Mouse (Mus musculus) forebrain, embryonic 10.5 days (tissue): Measurements from ENCODE around the gene Smad3. TPM values are rescaled to one million over a fixed set of nuclear protein-coding genes. Genes with fewer than 3 reads are reported as not detected.
A peak's percentile ranks its signal among the peaks of the same experiment; 100 is the strongest.

ENCODE experiments used
- DNase-seq: peaks from one replicate; pipeline ENCODE4 v3.0.0-alpha.2; 2017; ENCODE audit warnings: low spot score; ENCODE audit errors: extremely low spot score
- H3K27ac ChIP-seq: fragments of 300-500 bp; sonication (generic); 2 replicates; pipeline ENCODE4 v1.5.1; 2016; ENCODE audit warnings: mild to moderate bottlenecking
- H3K27me3 ChIP-seq: fragments of 300-500 bp; sonication (generic); 2 replicates; pipeline ENCODE4 v1.6.1; 2016; ENCODE audit warnings: mild to moderate bottlenecking; ENCODE audit not compliant: poor library complexity, severe bottlenecking
- H3K36me3 ChIP-seq: fragments of 300-500 bp; sonication (generic); replicated peaks from 2 replicates; pipeline ENCODE4 v1.6.1; 2016; ENCODE audit warnings: mild to moderate bottlenecking, moderate library complexity
- H3K4me1 ChIP-seq: fragments of 300-500 bp; sonication (generic); 2 replicates; pipeline ENCODE4 v1.6.1; 2016
- H3K4me3 ChIP-seq: fragments of 300-500 bp; sonication (generic); 2 replicates; pipeline ENCODE4 v1.5.1; 2016; ENCODE audit warnings: mild to moderate bottlenecking, moderate library complexity
- H3K9me3 ChIP-seq: fragments of 300-500 bp; sonication (generic); 2 replicates; pipeline ENCODE4 v1.6.1; 2016; ENCODE audit warnings: mild to moderate bottlenecking, moderate library complexity
- WGBS: fragments of 180-500 bp; shearing (Covaris S2); methylation state at CpG from one replicate; pipeline ENCODE4 v1.1.7; 2016; 5-methylcytosine and 5-hydroxymethylcytosine counted together
- polyA plus RNA-seq: library from polyadenylated mRNA; unstranded; fragments of >200 nt; fragmentation: Nextera tagmentation; extraction: Ambion mirVana; gene quantifications from 2 replicates; pipeline ENCODE4 v1.2.1, GENCODE M21; 2016

Gene Smad3
- polyA plus RNA-seq, 1 experiment from 2014 or later, result 25.5 TPM

DNA sequence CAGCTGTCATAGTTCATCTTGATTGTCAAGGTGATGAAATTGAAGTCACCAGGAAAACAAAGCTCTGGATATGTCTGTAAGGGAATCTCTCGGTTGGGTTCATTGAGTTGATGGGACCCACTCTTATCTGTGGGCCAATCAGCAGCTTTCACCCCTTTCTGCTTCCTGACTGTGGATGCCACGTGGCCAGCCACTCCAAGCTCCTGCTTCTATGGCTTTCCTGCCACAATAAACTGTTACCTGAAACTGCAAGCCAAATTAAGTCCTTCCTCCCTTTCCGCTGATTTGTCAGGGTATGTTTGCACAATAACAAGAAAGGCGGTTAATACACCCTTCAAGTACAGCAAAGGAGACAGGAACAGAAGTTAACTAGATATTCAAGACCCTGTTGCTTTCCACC is 6.5 kb downstream of the Smad3 start:
- H3K9me3 ChIP-seq, result no peaks in the 10 kb centered on the region
- no peaks in the 10 kb centered on the region for H3K27me3 ChIP-seq

GRCm38 (mm10) chr9:63750360-63750974 is 7.3 kb downstream of the Smad3 start:
- 66% methylated on average over 10 of the region's 10 CpGs for WGBS
- Histone ChIP-seq H3K27ac (peak overlapping the region; percentile 36), H3K36me3 (peaks cover 19% of the 10 kb centered on the region), H3K27me3 (no peaks in the 10 kb centered on the region), H3K9me3 (no peaks in the 10 kb centered on the region), H3K4me3 (no peak overlapping the region), H3K4me1 (peaks cover 99% of the 10 kb centered on the region)
- no peak for DNase-seq

More for the DNA sequence above, 6.5 kb downstream of the Smad3 start:
- Histone ChIP-seq H3K4me1 (peaks cover 99% of the 10 kb centered on the region), H3K36me3 (peaks cover 19% of the 10 kb centered on the region), H3K27ac (no peak overlapping the region), H3K4me3 (no peak overlapping the region)
- no peak for DNase-seq
- 79% methylated on average over 4 of the region's 4 CpGs for WGBS

DNA sequence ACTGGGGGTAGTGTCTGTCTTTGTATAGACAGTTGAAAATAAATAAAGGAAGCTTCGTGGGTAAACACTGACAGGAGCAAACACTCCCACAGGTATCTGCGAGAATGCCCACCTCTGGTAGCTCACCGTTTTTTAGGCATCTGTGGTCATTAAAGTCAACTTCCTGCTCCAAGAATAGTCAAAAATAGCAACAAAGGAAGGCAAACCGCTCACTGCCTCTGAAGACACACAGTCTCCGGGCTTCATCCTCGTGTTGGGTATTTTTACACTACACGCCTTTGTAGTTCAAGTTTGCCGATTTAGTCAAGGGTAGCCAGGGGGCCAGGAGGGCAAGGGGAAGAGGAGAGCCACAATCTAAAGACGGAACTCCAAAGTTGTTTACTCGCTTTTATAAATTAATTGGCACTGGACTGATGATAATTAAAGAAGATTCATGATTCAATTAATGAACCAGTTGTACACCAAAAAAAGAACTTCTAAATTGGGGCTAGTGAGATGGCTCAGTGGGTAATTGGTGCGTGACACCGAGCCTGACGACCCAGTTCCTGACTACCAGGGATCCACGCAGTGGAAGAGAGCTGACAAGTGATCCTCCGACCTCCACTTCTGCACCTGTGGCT is 8.4 kb downstream of the Smad3 start:
- 67% methylated on average over 15 of the region's 15 CpGs for WGBS
- H3K4me1 ChIP-seq, result peaks cover 97% of the 10 kb centered on the region
- no peak for DNase-seq

GRCm38 (mm10) chr9:63747645-63748295 is 10.0 kb downstream of the Smad3 start:
- H3K4me3 ChIP-seq, result no peak overlapping the region
- H3K27ac ChIP-seq, result no peak overlapping the region
- no peaks in the 10 kb centered on the region for H3K27me3 ChIP-seq
- 79% methylated on average over 9 of the region's 9 CpGs for WGBS
- H3K9me3 ChIP-seq, result no peaks in the 10 kb centered on the region
- peaks cover 95% of the 10 kb centered on the region for H3K4me1 ChIP-seq
- peaks cover 22% of the 10 kb centered on the region for H3K36me3 ChIP-seq
- DNase-seq, result no peak

More for the DNA sequence above, 8.4 kb downstream of the Smad3 start:
- Histone ChIP-seq H3K27me3 (no peaks in the 10 kb centered on the region), H3K4me3 (no peak overlapping the region), H3K27ac (peak overlapping the region; percentile 70), H3K36me3 (peaks cover 27% of the 10 kb centered on the region), H3K9me3 (no peaks in the 10 kb centered on the region)

- WGBS, result 96% methylated on average over 3 of the region's 3 CpGs
- H3K4me1 ChIP-seq, result peaks cover 95% of the 10 kb centered on the region
- H3K27ac ChIP-seq, result peak overlapping the region; percentile 51; the same call in 1 of the 2 replicates
These were observed 10.8 kb downstream of the Smad3 start for GRCm38 (mm10) chr9:63746980-63747379.

DNA sequence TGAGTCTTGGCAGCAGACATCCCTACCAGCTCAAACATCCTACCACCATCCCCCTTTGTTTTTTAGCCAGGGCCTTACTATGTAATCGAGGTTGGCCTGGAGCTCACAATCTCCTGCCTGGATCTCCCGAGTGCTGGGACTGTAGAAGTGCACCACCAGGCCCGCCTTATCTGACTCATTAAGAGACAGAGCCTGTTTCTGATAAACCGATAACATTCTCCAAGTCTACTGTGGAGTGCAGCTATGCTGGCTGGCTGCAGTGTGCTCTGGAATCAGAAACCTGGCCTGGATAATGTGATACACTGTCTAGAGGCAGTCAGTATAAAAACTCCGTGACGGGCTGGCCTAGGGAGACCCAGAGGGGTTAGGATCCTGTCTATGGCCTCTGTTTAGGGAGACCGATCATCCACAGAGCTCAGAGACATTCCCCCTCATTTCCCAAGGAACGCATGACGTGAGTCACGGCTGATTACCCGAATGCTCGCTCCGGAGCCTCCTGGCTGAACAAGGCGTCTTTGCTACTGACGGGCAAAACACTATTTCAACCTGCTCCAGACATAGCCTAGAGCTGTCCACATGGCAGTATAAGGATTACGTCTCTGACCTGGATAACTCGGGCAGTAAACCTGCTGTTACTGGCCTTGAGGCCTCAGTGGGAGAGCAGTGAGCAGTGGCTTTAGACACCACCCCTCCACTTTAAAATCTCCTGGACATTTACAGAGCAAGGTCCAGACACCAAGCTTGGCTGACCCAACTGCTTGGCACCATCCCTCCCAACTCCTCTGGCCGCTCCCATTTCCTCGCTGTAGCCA is 11.8 kb downstream of the Smad3 start:
- H3K36me3 ChIP-seq, result peaks cover 13% of the 10 kb centered on the region
- peak overlapping the region; percentile 51; the same call in 1 of the 2 replicates for H3K27ac ChIP-seq
- peaks cover 93% of the 10 kb centered on the region for H3K4me1 ChIP-seq
- no peaks in the 10 kb centered on the region for H3K9me3 ChIP-seq
- 70% methylated on average over 19 of the region's 19 CpGs for WGBS
- no peak overlapping the region for H3K4me3 ChIP-seq
- no peak for DNase-seq
- H3K27me3 ChIP-seq, result no peaks in the 10 kb centered on the region

More at GRCm38 (mm10) chr9:63746980-63747379, 10.8 kb downstream of the Smad3 start:
- Histone ChIP-seq H3K36me3 (peaks cover 19% of the 10 kb centered on the region), H3K4me3 (no peak overlapping the region), H3K9me3 (no peaks in the 10 kb centered on the region), H3K27me3 (no peaks in the 10 kb centered on the region)
- no peak for DNase-seq

GRCm38 (mm10) chr9:63744595-63744994 is 13.2 kb downstream of the Smad3 start:
- H3K9me3 ChIP-seq, result no peaks in the 10 kb centered on the region
- no peaks in the 10 kb centered on the region for H3K27me3 ChIP-seq
- no peak for DNase-seq
- H3K36me3 ChIP-seq, result peaks cover 16% of the 10 kb centered on the region
- WGBS, result 92% methylated on average over 5 of the region's 5 CpGs
- H3K27ac ChIP-seq, result no peak overlapping the region; the same call in 1 of the 2 replicates
- peaks cover 93% of the 10 kb centered on the region for H3K4me1 ChIP-seq
- no peak overlapping the region for H3K4me3 ChIP-seq

GRCm38 (mm10) chr9:63743775-63744174 is 14.0 kb downstream of the Smad3 start:
- peaks cover 93% of the 10 kb centered on the region for H3K4me1 ChIP-seq

DNA sequence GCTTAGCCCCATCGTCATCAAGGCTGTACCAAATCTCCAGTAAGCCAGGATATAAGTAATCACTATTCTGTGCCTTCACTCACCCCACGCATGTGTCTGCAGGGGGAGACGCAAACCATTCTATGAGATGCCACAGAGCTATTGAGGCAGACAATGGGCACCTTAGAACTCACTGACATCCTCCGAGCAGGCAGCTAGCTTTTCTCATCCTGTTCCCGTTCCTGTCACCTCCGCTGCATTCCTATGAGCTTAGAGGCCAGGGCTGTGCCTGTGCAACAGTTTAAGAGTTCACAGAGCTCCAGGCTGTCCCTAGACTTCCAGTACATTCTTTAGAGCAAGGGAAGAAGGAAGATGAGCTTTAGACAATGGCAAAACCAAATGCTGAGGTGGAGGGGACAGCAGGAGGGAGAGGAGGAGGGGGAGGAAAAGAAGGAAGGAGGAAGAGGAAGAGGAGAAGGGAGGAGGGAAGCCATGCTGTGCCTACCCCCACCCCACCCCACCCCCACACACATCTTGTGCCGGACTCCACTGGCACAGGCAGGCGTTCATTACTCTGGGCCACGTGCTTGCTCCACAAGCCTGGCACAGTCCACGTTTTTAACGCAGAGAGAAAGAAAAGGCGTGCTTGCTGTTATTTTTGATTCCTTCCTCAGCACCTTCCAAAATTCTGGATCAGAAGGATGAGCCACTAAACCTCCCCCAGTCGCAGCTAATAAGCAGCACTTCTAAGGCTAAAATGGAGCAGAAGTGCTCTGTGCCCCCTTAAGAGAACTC is 14.7 kb downstream of the Smad3 start:
- no peaks in the 10 kb centered on the region for H3K27me3 ChIP-seq
- H3K9me3 ChIP-seq, result no peaks in the 10 kb centered on the region
- 60% methylated on average over 13 of the region's 13 CpGs for WGBS
- H3K36me3 ChIP-seq, result peaks cover 28% of the 10 kb centered on the region
- no peak for DNase-seq
- peaks cover 93% of the 10 kb centered on the region for H3K4me1 ChIP-seq
- no peak overlapping the region for H3K4me3 ChIP-seq
- H3K27ac ChIP-seq, result peak overlapping the region; percentile 60; the same call in 1 of the 2 replicates

More at GRCm38 (mm10) chr9:63743775-63744174, 14.0 kb downstream of the Smad3 start:
- whole genome bisulfite sequencing, result 90% methylated on average over 11 of the region's 11 CpGs
- H3K9me3 ChIP-seq, result no peaks in the 10 kb centered on the region
- H3K27me3 ChIP-seq, result no peaks in the 10 kb centered on the region
- no peak for DNase-seq
- H3K4me3 ChIP-seq, result no peak overlapping the region
- H3K36me3 ChIP-seq, result peaks cover 24% of the 10 kb centered on the region
- H3K27ac ChIP-seq, result no peak overlapping the region

GRCm38 (mm10) chr9:63742318-63742717 is 15.5 kb downstream of the Smad3 start:
- no peak overlapping the region for H3K27ac ChIP-seq
- peaks cover 93% of the 10 kb centered on the region for H3K4me1 ChIP-seq
- no peaks in the 10 kb centered on the region for H3K27me3 ChIP-seq
- DNase-seq, result no peak
- peaks cover 34% of the 10 kb centered on the region for H3K36me3 ChIP-seq
- H3K9me3 ChIP-seq, result no peaks in the 10 kb centered on the region
- H3K4me3 ChIP-seq, result no peak overlapping the region
- WGBS, result 74% methylated on average over 3 of the region's 3 CpGs

DNA sequence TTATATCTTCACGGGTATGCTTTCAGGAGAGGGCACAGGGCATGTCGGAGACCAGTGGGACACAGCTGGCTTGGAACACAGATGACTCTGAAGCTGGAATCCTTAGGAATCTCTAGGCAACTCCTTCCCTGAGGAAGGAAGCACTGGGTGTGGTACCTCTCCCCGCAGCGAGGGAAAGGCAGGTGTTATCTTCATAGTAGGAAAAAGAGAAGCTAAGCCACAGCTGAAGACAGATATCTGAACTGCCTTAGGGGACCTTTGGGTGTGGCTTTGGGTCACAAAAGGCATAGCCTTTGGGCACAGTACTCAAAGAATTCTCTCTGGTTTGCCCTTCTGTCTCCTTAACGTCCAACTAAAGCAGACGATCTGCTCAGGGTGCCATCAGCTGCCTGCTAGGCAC is 16.0 kb downstream of the Smad3 start:
- Histone ChIP-seq H3K27me3 (no peaks in the 10 kb centered on the region), H3K4me1 (peaks cover 93% of the 10 kb centered on the region), H3K9me3 (no peaks in the 10 kb centered on the region), H3K36me3 (peaks cover 34% of the 10 kb centered on the region), H3K27ac (no peak overlapping the region), H3K4me3 (no peak overlapping the region)
- no peak for DNase-seq
- WGBS, result 84% methylated on average over 6 of the region's 6 CpGs

GRCm38 (mm10) chr9:63740320-63740841 is 17.4 kb downstream of the Smad3 start:
- Histone ChIP-seq H3K4me1 (peaks cover 93% of the 10 kb centered on the region), H3K4me3 (no peak overlapping the region), H3K27me3 (no peaks in the 10 kb centered on the region), H3K36me3 (peaks cover 34% of the 10 kb centered on the region), H3K9me3 (no peaks in the 10 kb centered on the region), H3K27ac (no peak overlapping the region)
- 87% methylated on average over 10 of the region's 10 CpGs for WGBS
- DNase-seq, result no peak
